In genomic region chr1:181332597-181332996, GRCm38 (mm10) we compare ENCODE assay signal across 14 mouse cellular contexts. TPM values are rescaled to one million over a fixed set of nuclear protein-coding genes. Genes with fewer than 3 reads are reported as not detected.
DNase-seq lines count a peak whose midpoint lies in the region; ATAC-seq and TF ChIP-seq lines count a peak whose summit lies in the region.
"Had no signal": no experiment of that assay in that cellular context is flagged by ENCODE, and none has a peak within 500 bp of the region (broad histone marks: within the 10 kb centered on the region; RNA-seq: fewer than 3 reads in every experiment).

No protein-coding gene starts in this region.

- no peaks in the 10 kb centered on the region for H3K36me3 ChIP-seq in liver, embryonic 11.5 days (ENCODE audit: control insufficient read depth, insufficient read depth, low read length)
- H3K36me3 ChIP-seq in forebrain, postnatal 0 days (ENCODE audit: insufficient read depth), result no peaks in the 10 kb centered on the region
- H3K36me3 ChIP-seq: forebrain, embryonic 10.5 days; heart, embryonic 13.5 days; limb, embryonic 10.5 days had no signal

- H3K27ac ChIP-seq in liver, embryonic 11.5 days (ENCODE audit: low read depth, low read length), result no peak overlapping the region
- no peak overlapping the region for H3K27ac ChIP-seq in forebrain, postnatal 0 days (ENCODE audit: low read depth, low read length)
- H3K27ac ChIP-seq: forebrain, embryonic 10.5 days; heart, embryonic 13.5 days; limb, embryonic 10.5 days; stomach, postnatal 0 days had no signal

- TF ChIP-seq CTCF in forebrain, postnatal 0 days (IDR thresholded peaks at IDR 0.05; ENCODE audit: low read depth), result no peak

- 27% methylated on average over 2 of the region's 2 CpGs for WGBS in liver, embryonic 11.5 days
- 30% methylated on average over 2 of the region's 2 CpGs for WGBS in forebrain, postnatal 0 days

- peaks cover 21% of the 10 kb centered on the region for H3K4me1 ChIP-seq in liver, embryonic 11.5 days (replicated peaks; ENCODE audit: control insufficient read depth, insufficient read depth, low read length)
- H3K4me1 ChIP-seq in forebrain, postnatal 0 days (ENCODE audit: insufficient read depth), result no peaks in the 10 kb centered on the region

- no peak overlapping the region for H3K4me3 ChIP-seq in liver, embryonic 11.5 days (ENCODE audit: low read depth, low read length)
- no peak overlapping the region for H3K4me3 ChIP-seq in forebrain, postnatal 0 days (ENCODE audit: low read depth, low read length)
- H3K4me3 ChIP-seq: forebrain, embryonic 10.5 days; heart, embryonic 13.5 days; limb, embryonic 10.5 days had no signal

- H3K27me3 ChIP-seq in liver, embryonic 11.5 days (replicated peaks; ENCODE audit: control insufficient read depth, insufficient read depth, low read length), result no peaks in the 10 kb centered on the region
- H3K27me3 ChIP-seq in forebrain, postnatal 0 days (ENCODE audit: insufficient read depth, low read length), result no peaks in the 10 kb centered on the region
- H3K27me3 ChIP-seq: heart, embryonic 13.5 days had no signal

- ATAC-seq in liver, embryonic 11.5 days (replicated peaks; ENCODE audit: low FRiP score), result no peak
- ATAC-seq in erythroblast, adult 5-6 weeks (replicated peaks; ENCODE audit: low FRiP score, poor library complexity, severe bottlenecking), result no peak
- no peak for ATAC-seq in forebrain, postnatal 0 days
- no peak for ATAC-seq in frontal cortex, adult (ENCODE audit: low TSS enrichment)

- peaks cover 3% of the 10 kb centered on the region; the same call in 1 of the 2 replicates for H3K9me3 ChIP-seq in liver, embryonic 11.5 days (ENCODE audit: control insufficient read depth, low read length)
- no peaks in the 10 kb centered on the region for H3K9me3 ChIP-seq in forebrain, postnatal 0 days (ENCODE audit: low read length)
- H3K9me3 ChIP-seq: limb, embryonic 10.5 days had no signal

- no peak overlapping the region for H3K4me2 ChIP-seq in liver, embryonic 11.5 days
- H3K4me2 ChIP-seq in forebrain, postnatal 0 days (ENCODE audit: low read depth), result no peak overlapping the region
- H3K4me2 ChIP-seq: heart, embryonic 13.5 days had no signal

- no peak overlapping the region for H3K9ac ChIP-seq in liver, embryonic 11.5 days (ENCODE audit: low read depth, low read length)
- no peak overlapping the region for H3K9ac ChIP-seq in forebrain, postnatal 0 days
- H3K9ac ChIP-seq: heart, embryonic 13.5 days had no signal

- DNase-seq in liver (peak; percentile 28), NIH3T3 (ENCODE audit: low read depth) (peak; percentile 14)
- DNase-seq in liver, embryonic 11.5 days (ENCODE audit: low spot score), result no peak
- DNase-seq in heart, postnatal 4 days, result peak; percentile 43
- peak; percentile 7 for DNase-seq in skeletal muscle tissue, adult 2 months (ENCODE audit: low read depth, low spot score)
- DNase-seq in forebrain, postnatal 0 days, result no peak
- DNase-seq: adrenal gland, postnatal 14 days; kidney, adult 8-10 months had no signal

RNA-seq across cellular contexts. Expression of gene Cnih3, which starts 19.8 kb away (rescaled TPM):
- polyA plus RNA-seq in liver, embryonic 11.5 days (2014; fragmentation: Nextera tagmentation; extraction: Ambion mirVana), result 0.12 TPM in 1 of 2 replicates, not detected in the other
- not detected for total RNA-seq in heart, postnatal 4 days (2021)
- not detected in 2 replicates for total RNA-seq in erythroblast, adult 5-6 weeks (2015; ENCODE audit: low replicate concordance)
- not detected in 2 replicates for total RNA-seq in erythroblast, adult 5-6 weeks (2017; ENCODE audit: low replicate concordance)
- 62.4 and 80.8 TPM in 2 replicates for total RNA-seq in forebrain, postnatal 0 days (2014; rRNA removed)
- 31.1 and 49.3 TPM in 2 replicates for polyA plus RNA-seq in forebrain, postnatal 0 days (2015; fragmentation: Nextera tagmentation; extraction: Ambion mirVana)
- total RNA-seq: adrenal gland, postnatal 14 days had no signal

Comparison
In these comparisons a context has a peak if more than half of its experiments do, and no peak if none do; other contexts are left out.
1. DNase-seq: peak in liver (single experiment), NIH3T3 (single experiment), heart, postnatal 4 days (single experiment) and skeletal muscle tissue, adult 2 months (single experiment); none in liver, embryonic 11.5 days (single experiment) and forebrain, postnatal 0 days (single experiment).
2. RNA of gene Cnih3, which starts 19.8 kb away (total RNA-seq): 62.4 to 80.8 TPM in forebrain, postnatal 0 days; not detected in heart, postnatal 4 days and not detected in erythroblast, adult 5-6 weeks; every median in the first group is over 10 times any median in the second.